Comparison of ENCODE assay signal across 8 mouse cellular contexts in the genomic region with DNA sequence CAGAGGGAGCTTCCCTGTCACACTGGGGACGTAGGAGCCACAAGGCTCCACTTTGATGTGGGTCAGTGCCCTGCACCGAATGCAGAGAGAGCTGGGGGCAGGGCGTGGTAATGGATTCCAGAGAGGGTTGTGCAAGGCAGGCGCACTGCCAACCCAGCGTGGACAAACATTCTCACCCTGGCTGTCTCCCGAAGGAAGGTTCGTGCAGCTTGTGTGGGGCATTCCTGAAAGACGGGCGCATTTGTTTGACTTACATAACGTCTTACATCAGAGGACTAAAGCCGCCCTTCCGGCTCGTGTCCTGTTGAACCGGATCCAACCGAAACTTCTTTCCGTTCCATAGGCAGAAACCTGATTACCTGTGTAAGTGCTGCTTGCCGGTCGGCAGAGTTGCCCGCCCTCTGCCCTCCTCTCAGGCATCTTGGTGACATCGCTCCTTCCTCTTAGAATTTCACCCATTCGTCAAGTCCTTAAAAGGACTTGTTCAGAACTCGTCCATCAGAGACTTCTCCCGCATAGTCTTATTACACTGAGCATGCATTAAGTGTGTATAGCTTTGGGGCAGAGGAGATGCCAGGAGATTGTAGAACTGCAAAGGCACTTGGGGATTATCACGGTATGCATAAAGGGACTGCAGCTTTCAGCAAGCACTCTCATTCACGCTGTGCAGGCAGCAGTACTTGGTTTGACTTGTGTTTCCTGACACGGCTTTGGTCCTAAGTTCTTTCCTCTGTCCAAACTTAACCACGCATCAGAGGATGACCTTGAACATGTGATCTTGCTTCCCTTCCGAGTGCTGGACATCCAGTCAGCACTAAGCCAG. TPM values are rescaled to one million over a fixed set of nuclear protein-coding genes. Genes with fewer than 3 reads are reported as not detected.
DNase-seq lines count a peak whose midpoint lies in the region; ATAC-seq lines count a peak whose summit lies in the region.

No protein-coding gene starts in this region.

- peak; percentile 86 for ATAC-seq in activated CD4-positive, CD25-positive, alpha-beta regulatory T cell, adult 4 months

- intact Hi-C loops in gastrocnemius, postnatal 14 days (cut with DNase I; ENCODE audit: low total_unique reads), result no loop called here

- peak; percentile 49 for DNase-seq in embryo, embryonic 10 days (ENCODE audit: low spot score)
- DNase-seq in gastrocnemius, postnatal 14 days, result peak; percentile 57
- DNase-seq in induced T-regulatory cell, adult 2 months (ENCODE audit: low read depth), result peak; percentile 67
- peak; percentile 37 for DNase-seq in left cerebral cortex, adult 11 months (ENCODE audit: low spot score)
- peak; percentile 90 for DNase-seq in lung, postnatal 10 days
- peak; percentile 55 for DNase-seq in retina, postnatal 1 day
- peak; percentile 74 for DNase-seq in urinary bladder, postnatal 25 days (ENCODE audit: low spot score)

RNA-seq across cellular contexts. Expression of gene Gm5148, which starts 36.9 kb away (rescaled TPM):
- polyA plus RNA-seq in activated CD4-positive, CD25-positive, alpha-beta regulatory T cell, adult 4 months (2017; shearing (Covaris generic)), result 1 to 10 TPM; 1.5 to 1.6 TPM
- total RNA-seq in gastrocnemius, postnatal 14 days (2021), result under 1 TPM in 1 of 2 experiments, not detected in 1; 0.27 TPM

RNA-seq across cellular contexts. Expression of gene Spry1, which starts 47.6 kb away (rescaled TPM):
- 10 to 100 TPM; 10.2 to 10.3 TPM for polyA plus RNA-seq in activated CD4-positive, CD25-positive, alpha-beta regulatory T cell, adult 4 months (2017; shearing (Covaris generic))
- 10 to 100 TPM; 33.1 to 39.9 TPM for total RNA-seq in gastrocnemius, postnatal 14 days (2021)

Comparison
In these comparisons a context has a peak if more than half of its experiments do, and no peak if none do; other contexts are left out.
1. Peak in every context shown above with its lines: DNase-seq and ATAC-seq.
2. DNase-seq: peak in every context shown above with its lines; median percentile 90 in lung, postnatal 10 days; 74 in urinary bladder, postnatal 25 days; 67 in induced T-regulatory cell, adult 2 months; 57 in gastrocnemius, postnatal 14 days; 55 in retina, postnatal 1 day; 49 in embryo, embryonic 10 days; 37 in left cerebral cortex, adult 11 months.